Mouse (Mus musculus) olfactory bulb, adult 2 months (tissue): ENCODE measurements at regions not wholly inside any gene's neighbourhood (a gene's known extent, or its start where the extent isn't known, plus 50 kb on each side); places are given as distances from the start of the nearest gene placed in this dataset.

Source experiments
- CTCF ChIP-seq: fragments of 200-500 bp; IDR thresholded peaks from 2 replicates; pipeline ENCODE4 v1.5.1; 2012; ENCODE audit warnings: low read depth, mild to moderate bottlenecking, low read length, moderate library complexity; ENCODE audit not compliant: insufficient read depth
- POLR2A ChIP-seq: fragments of 200-500 bp; IDR thresholded peaks from 2 replicates; pipeline ENCODE4 v1.6.1; 2012; ENCODE audit warnings: mild to moderate bottlenecking, low read depth, low read length, moderate library complexity; ENCODE audit not compliant: insufficient read depth

DNA sequence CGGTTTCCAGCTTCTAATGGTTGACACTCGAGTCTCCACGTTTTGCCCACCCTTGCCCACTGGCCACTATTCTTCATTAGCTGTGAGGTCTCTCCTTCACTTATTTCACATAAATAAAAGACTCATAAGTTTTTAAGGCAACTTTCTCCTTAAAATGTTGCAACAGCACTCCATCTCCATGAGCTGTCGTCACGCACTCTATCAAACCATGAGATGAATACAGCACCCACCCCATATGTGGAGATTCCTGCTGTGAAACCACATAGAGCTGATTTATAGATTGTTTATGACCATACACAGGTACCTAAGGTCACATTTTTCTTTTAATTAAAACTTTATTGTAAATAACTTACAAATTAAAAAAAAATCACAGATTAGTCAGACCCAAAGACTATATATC lies 117.5 kb upstream of the Qrfpr start:
- TF ChIP-seq CTCF (no peak), POLR2A (no peak)
